Mouse (Mus musculus): ENCODE results near the gene Lsr.

DNA sequence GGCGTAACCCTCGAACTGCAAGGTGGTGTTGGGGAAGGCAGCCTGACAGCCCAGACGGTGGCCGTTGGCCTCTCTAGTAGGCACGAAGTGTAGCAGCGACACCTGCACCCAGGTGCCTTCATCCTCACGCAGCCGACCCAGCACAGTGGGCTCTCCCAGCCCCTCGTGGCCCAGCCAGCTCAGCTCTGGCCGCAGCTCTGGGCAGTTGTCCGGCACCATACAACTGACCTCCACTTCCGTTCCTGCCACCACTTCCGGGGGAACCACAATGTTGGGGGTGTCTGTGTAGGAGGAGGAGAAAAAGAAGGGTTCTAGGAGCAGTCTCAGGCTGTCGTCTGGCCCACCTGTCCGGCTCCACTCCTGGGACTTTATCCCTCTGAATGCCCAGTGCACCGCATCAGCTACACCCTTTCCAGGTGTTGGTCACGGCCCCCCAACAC is 64.3 kb downstream of the Lsr start:
- TF ChIP-seq CTCF (IDR thresholded peaks at IDR 0.05; ENCODE audit: control insufficient read depth, insufficient read depth, low read length) (no peak), POLR2A (IDR thresholded peaks at IDR 0.05; ENCODE audit: borderline replicate concordance, control insufficient read depth, low read depth, low read length) (peak; percentile 42; the same call in 1 of the 2 replicates)
